Mouse (Mus musculus): Measurements from ENCODE around the gene Krt8. TPM values are rescaled to one million over a fixed set of nuclear protein-coding genes. Genes with fewer than 3 reads are reported as not detected.

The Krt8 gene
- polyA plus RNA-seq, 1 experiment from 2014 or later = 1,065 TPM

GRCm38 (mm10) chr15:102028040-102028439 is 23.8 kb upstream of the Krt8 start, which contains the start of gene Krt18:
TSS of gene Krt18 (plus strand) at chr15:102028180.
- H3K9me3 ChIP-seq (ENCODE audit: control insufficient read depth, low read length) = no peaks in the 10 kb centered on the region
- H3K4me2 ChIP-seq (ENCODE audit: low read depth, low read length) = peak within 1 kb of the TSS; percentile 52
- peak; percentile 61 for ATAC-seq
- no peaks in the 10 kb centered on the region for H3K36me3 ChIP-seq (ENCODE audit: control insufficient read depth, insufficient read depth, low read length)
- peaks cover 23% of the 10 kb centered on the region for H3K4me1 ChIP-seq (ENCODE audit: control insufficient read depth, insufficient read depth, low read length)
- H3K27ac ChIP-seq (ENCODE audit: low read length) = peak within 1 kb of the TSS; percentile 86
- peak within 1 kb of the TSS; percentile 83 for H3K9ac ChIP-seq (ENCODE audit: low read depth, low read length)
- H3K27me3 ChIP-seq (replicated peaks; ENCODE audit: control insufficient read depth, insufficient read depth, low read length) = no peaks in the 10 kb centered on the region
- 1% methylated on average over 28 of the region's 28 CpGs for WGBS
- peak within 1 kb of the TSS; percentile 62 for H3K4me3 ChIP-seq (ENCODE audit: low read length)

- no peak overlapping the region for H3K4me3 ChIP-seq (ENCODE audit: low read length)
- H3K4me2 ChIP-seq (ENCODE audit: low read depth, low read length) = no peak overlapping the region
- no peaks in the 10 kb centered on the region for H3K27me3 ChIP-seq (replicated peaks; ENCODE audit: control insufficient read depth, insufficient read depth, low read length)
- no peak overlapping the region for H3K9ac ChIP-seq (ENCODE audit: low read depth, low read length)
- no peak overlapping the region for H3K27ac ChIP-seq (ENCODE audit: low read length)
- ATAC-seq = no peak
- 24% methylated on average over 12 of the region's 12 CpGs for WGBS
- H3K9me3 ChIP-seq (ENCODE audit: control insufficient read depth, low read length) = no peaks in the 10 kb centered on the region
- no peaks in the 10 kb centered on the region for H3K36me3 ChIP-seq (ENCODE audit: control insufficient read depth, insufficient read depth, low read length)
- peaks cover 23% of the 10 kb centered on the region for H3K4me1 ChIP-seq (ENCODE audit: control insufficient read depth, insufficient read depth, low read length)
These were observed 22.1 kb upstream of the Krt8 start for GRCm38 (mm10) chr15:102026430-102026829.

DNA sequence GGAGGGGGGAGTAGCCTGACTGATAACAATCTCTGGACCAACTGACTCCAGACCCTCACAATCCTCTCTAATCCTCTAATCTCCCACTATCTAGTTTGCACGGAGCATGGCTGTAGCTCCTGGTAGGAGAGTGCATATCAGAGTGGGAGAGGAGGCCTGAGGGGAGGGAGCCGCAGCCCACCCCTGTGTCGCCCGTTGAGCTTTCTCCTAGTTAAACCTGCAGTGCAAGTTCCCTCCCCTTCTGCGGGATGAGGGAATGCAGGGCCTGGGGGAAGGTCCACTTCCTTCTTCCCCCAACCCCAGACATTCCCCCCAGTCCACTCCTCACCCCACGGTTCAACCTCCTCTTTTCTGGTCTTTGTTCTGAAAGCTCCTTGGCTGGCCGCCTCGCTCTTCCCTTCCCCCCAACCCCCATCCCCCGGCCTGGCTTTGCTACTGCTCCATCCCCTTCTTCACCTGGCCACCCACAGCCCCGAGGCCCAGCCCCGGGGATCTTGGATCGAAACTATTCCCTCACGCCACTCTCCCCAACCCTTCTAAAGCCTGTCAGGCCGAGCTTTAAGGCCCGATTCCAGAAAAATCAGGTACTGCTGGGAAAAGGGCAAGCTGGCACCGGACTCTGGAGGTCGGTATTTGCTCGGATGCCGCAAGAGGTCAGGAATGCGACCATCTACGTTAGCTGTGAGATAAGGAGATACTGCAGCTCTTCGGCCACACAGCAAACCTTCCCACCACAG is 21.0 kb upstream of the Krt8 start:
- ATAC-seq = peak; percentile 12; the same call in 1 of the 2 replicates
- WGBS = 10% methylated on average over 22 of the region's 22 CpGs
- Histone ChIP-seq H3K4me2 (ENCODE audit: low read depth, low read length) (peak overlapping the region; percentile 54), H3K27me3 (replicated peaks; ENCODE audit: control insufficient read depth, insufficient read depth, low read length) (no peaks in the 10 kb centered on the region), H3K36me3 (ENCODE audit: control insufficient read depth, insufficient read depth, low read length) (no peaks in the 10 kb centered on the region), H3K9me3 (ENCODE audit: control insufficient read depth, low read length) (no peaks in the 10 kb centered on the region), H3K4me3 (ENCODE audit: low read length) (peak overlapping the region; percentile 27), H3K9ac (ENCODE audit: low read depth, low read length) (peak overlapping the region; percentile 64), H3K4me1 (ENCODE audit: control insufficient read depth, insufficient read depth, low read length) (peaks cover 23% of the 10 kb centered on the region), H3K27ac (ENCODE audit: low read length) (peak overlapping the region; percentile 65)

DNA sequence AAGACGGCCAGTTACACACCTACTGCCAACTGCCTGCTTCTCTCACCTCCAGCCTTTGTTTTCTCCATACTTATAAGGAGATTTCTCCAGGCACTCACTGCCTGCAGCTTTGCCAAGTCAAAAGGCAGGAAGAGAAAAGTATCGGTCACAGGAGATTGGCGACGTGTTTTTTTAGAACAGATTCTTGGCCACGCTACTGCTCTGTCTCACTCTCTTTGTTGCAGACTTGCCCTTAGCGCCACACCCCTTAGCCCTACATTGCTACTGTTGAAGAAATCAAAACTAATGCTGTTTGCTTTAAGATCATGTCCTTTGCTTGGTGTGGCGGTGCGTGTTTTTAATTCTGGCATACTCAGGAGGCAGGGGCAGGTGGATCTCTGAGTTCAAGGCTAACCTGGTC is 19.6 kb upstream of the Krt8 start:
- Histone ChIP-seq H3K4me2 (ENCODE audit: low read depth, low read length) (no peak overlapping the region), H3K4me1 (ENCODE audit: control insufficient read depth, insufficient read depth, low read length) (peaks cover 23% of the 10 kb centered on the region), H3K36me3 (ENCODE audit: control insufficient read depth, insufficient read depth, low read length) (no peaks in the 10 kb centered on the region), H3K9ac (ENCODE audit: low read depth, low read length) (no peak overlapping the region), H3K4me3 (ENCODE audit: low read length) (no peak overlapping the region), H3K9me3 (ENCODE audit: control insufficient read depth, low read length) (no peaks in the 10 kb centered on the region), H3K27ac (ENCODE audit: low read length) (no peak overlapping the region), H3K27me3 (replicated peaks; ENCODE audit: control insufficient read depth, insufficient read depth, low read length) (no peaks in the 10 kb centered on the region)
- WGBS = 50% methylated on average over 8 of the region's 8 CpGs
- ATAC-seq = no peak

- Histone ChIP-seq H3K4me2 (ENCODE audit: low read depth, low read length) (no peak overlapping the region), H3K9me3 (ENCODE audit: control insufficient read depth, low read length) (no peaks in the 10 kb centered on the region), H3K27me3 (replicated peaks; ENCODE audit: control insufficient read depth, insufficient read depth, low read length) (no peaks in the 10 kb centered on the region), H3K9ac (ENCODE audit: low read depth, low read length) (no peak overlapping the region), H3K4me3 (ENCODE audit: low read length) (no peak overlapping the region), H3K36me3 (ENCODE audit: control insufficient read depth, insufficient read depth, low read length) (no peaks in the 10 kb centered on the region), H3K4me1 (ENCODE audit: control insufficient read depth, insufficient read depth, low read length) (peaks cover 31% of the 10 kb centered on the region), H3K27ac (ENCODE audit: low read length) (no peak overlapping the region)
- WGBS = 27% methylated on average over 8 of the region's 8 CpGs
- ATAC-seq = no peak
These were observed 18.2 kb upstream of the Krt8 start for GRCm38 (mm10) chr15:102022481-102022880.

DNA sequence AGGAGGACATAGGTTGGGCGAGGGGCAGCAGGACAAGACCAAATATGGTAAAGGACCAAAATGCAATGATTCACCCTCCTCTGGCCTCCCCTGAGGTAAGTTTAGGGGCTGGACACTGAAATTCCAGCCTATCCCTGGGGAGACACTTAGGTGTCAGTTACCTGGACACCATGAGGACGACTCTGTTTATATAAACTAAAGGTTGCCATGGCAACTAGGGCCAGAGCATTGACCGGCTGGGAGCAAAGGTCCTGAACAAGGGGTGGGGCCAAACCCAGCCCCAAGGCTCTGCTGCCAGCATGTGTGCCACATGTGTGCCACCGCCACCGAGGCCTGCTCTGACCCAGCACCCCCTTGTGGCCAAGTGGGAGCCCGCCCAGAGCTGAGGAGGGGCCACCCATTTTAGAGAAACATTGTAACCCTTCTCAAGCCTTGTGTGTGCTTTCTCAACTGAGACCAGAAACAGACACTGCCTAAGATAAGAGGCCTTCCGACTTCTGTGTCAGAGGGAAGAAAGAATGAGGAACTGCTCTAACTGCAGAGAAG is 13.7 kb upstream of the Krt8 start:
- H3K9ac ChIP-seq (ENCODE audit: low read depth, low read length) = no peak overlapping the region
- H3K27me3 ChIP-seq (replicated peaks; ENCODE audit: control insufficient read depth, insufficient read depth, low read length) = no peaks in the 10 kb centered on the region
- H3K4me1 ChIP-seq (ENCODE audit: control insufficient read depth, insufficient read depth, low read length) = peaks cover 32% of the 10 kb centered on the region
- H3K4me2 ChIP-seq (ENCODE audit: low read depth, low read length) = peak overlapping the region; percentile 25
- H3K27ac ChIP-seq (ENCODE audit: low read length) = peak overlapping the region; percentile 98
- no peaks in the 10 kb centered on the region for H3K36me3 ChIP-seq (ENCODE audit: control insufficient read depth, insufficient read depth, low read length)
- peak; percentile 70 for ATAC-seq
- 21% methylated on average over 7 of the region's 7 CpGs for WGBS
- H3K9me3 ChIP-seq (ENCODE audit: control insufficient read depth, low read length) = no peaks in the 10 kb centered on the region
- no peak overlapping the region for H3K4me3 ChIP-seq (ENCODE audit: low read length)

- no peaks in the 10 kb centered on the region for H3K9me3 ChIP-seq (ENCODE audit: control insufficient read depth, low read length)
- H3K27ac ChIP-seq (ENCODE audit: low read length) = peak overlapping the region; percentile 98
- peaks cover 39% of the 10 kb centered on the region for H3K4me1 ChIP-seq (ENCODE audit: control insufficient read depth, insufficient read depth, low read length)
- H3K27me3 ChIP-seq (replicated peaks; ENCODE audit: control insufficient read depth, insufficient read depth, low read length) = no peaks in the 10 kb centered on the region
- H3K36me3 ChIP-seq (ENCODE audit: control insufficient read depth, insufficient read depth, low read length) = no peaks in the 10 kb centered on the region
- peak overlapping the region; percentile 55 for H3K9ac ChIP-seq (ENCODE audit: low read depth, low read length)
- peak; percentile 45 for ATAC-seq
- WGBS = 21% methylated on average over 7 of the region's 7 CpGs
- no peak overlapping the region for H3K4me3 ChIP-seq (ENCODE audit: low read length)
- peak overlapping the region; percentile 36 for H3K4me2 ChIP-seq (ENCODE audit: low read depth, low read length)
These were observed 12.5 kb upstream of the Krt8 start for GRCm38 (mm10) chr15:102016787-102017186.

DNA sequence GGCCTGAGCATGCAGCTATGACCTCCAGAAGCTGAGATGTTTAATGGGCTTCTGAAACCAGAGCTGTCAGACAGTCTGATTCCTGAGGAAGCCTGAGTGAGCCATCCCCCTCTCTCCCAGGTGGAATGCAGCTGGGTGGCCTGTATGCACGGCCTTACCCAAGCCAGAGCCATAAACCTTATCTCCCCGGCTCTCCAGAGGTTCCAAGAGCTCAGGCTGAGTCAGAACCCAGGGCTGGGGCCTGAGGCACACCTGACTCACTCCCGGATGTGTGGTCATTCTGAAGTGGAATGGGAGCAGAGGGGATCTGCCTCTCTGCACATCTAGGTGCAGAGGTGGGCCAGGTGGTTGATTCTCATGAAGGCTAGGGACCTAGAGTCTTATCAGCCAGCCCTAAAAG is 11.8 kb upstream of the Krt8 start:
- Histone ChIP-seq H3K27ac (ENCODE audit: low read length) (peak overlapping the region; percentile 98), H3K27me3 (replicated peaks; ENCODE audit: control insufficient read depth, insufficient read depth, low read length) (no peaks in the 10 kb centered on the region), H3K9me3 (ENCODE audit: control insufficient read depth, low read length) (no peaks in the 10 kb centered on the region), H3K36me3 (ENCODE audit: control insufficient read depth, insufficient read depth, low read length) (no peaks in the 10 kb centered on the region), H3K4me2 (ENCODE audit: low read depth, low read length) (peak overlapping the region; percentile 36), H3K4me3 (ENCODE audit: low read length) (no peak overlapping the region), H3K4me1 (ENCODE audit: control insufficient read depth, insufficient read depth, low read length) (peaks cover 39% of the 10 kb centered on the region), H3K9ac (ENCODE audit: low read depth, low read length) (peak overlapping the region; percentile 55)
- WGBS = 11% methylated on average over 3 of the region's 3 CpGs
- ATAC-seq = peak; percentile 87

- ATAC-seq = no peak
- H3K27me3 ChIP-seq (replicated peaks; ENCODE audit: control insufficient read depth, insufficient read depth, low read length) = no peaks in the 10 kb centered on the region
- 32% methylated on average over 4 of the region's 4 CpGs for WGBS
- H3K27ac ChIP-seq (ENCODE audit: low read length) = no peak overlapping the region
- peaks cover 46% of the 10 kb centered on the region for H3K4me1 ChIP-seq (ENCODE audit: control insufficient read depth, insufficient read depth, low read length)
- no peaks in the 10 kb centered on the region for H3K36me3 ChIP-seq (ENCODE audit: control insufficient read depth, insufficient read depth, low read length)
- no peaks in the 10 kb centered on the region for H3K9me3 ChIP-seq (ENCODE audit: control insufficient read depth, low read length)
- H3K4me2 ChIP-seq (ENCODE audit: low read depth, low read length) = no peak overlapping the region
- H3K9ac ChIP-seq (ENCODE audit: low read depth, low read length) = no peak overlapping the region
- no peak overlapping the region for H3K4me3 ChIP-seq (ENCODE audit: low read length)
These were observed 10.6 kb upstream of the Krt8 start for GRCm38 (mm10) chr15:102014848-102015247.

All from intestine, embryonic 16.5 days (tissue).